Mouse (Mus musculus): ENCODE results near the gene Acoxl. TPM values are rescaled to one million over a fixed set of nuclear protein-coding genes. Genes with fewer than 3 reads are reported as not detected.

Gene Acoxl
- total RNA-seq, 2 experiments from 2014 or later = not detected

- no peak for DNase-seq
These were observed 284.5 kb downstream of the Acoxl start for GRCm38 (mm10) chr2:128122891-128123771.

- DNase-seq = no peak
These were observed 285.4 kb downstream of the Acoxl start for GRCm38 (mm10) chr2:128123921-128124683.

- DNase-seq = no peak
These were observed 286.0 kb downstream of the Acoxl start for GRCm38 (mm10) chr2:128124693-128125092.

- peak; percentile 87 to 88 for DNase-seq
These were observed 287.2 kb downstream of the Acoxl start, which contains the start of gene Bcl2l11 for GRCm38 (mm10) chr2:128125635-128126470. Gene Bcl2l11, plus strand, starts transcription at chr2:128126038.

GRCm38 (mm10) chr2:128126591-128127051, 287.9 kb downstream of the Acoxl start:
- DNase-seq = no peak

GRCm38 (mm10) chr2:128127121-128127671, 288.5 kb downstream of the Acoxl start:
- peak; percentile 86 to 89 for DNase-seq

GRCm38 (mm10) chr2:128127691-128128292, 289.1 kb downstream of the Acoxl start:
- peak; percentile 65 to 66 for DNase-seq

- DNase-seq = no peak
These were observed 289.9 kb downstream of the Acoxl start for GRCm38 (mm10) chr2:128128532-128128931.

GRCm38 (mm10) chr2:128131503-128131902, 292.8 kb downstream of the Acoxl start:
- DNase-seq = no peak

- DNase-seq = no peak
These were observed 294.0 kb downstream of the Acoxl start for GRCm38 (mm10) chr2:128132635-128133034.

GRCm38 (mm10) chr2:128133865-128134264, 295.2 kb downstream of the Acoxl start:
- no peak for DNase-seq

GRCm38 (mm10) chr2:128134474-128134873, 295.8 kb downstream of the Acoxl start:
- no peak for DNase-seq

- DNase-seq = no peak
These were observed 296.3 kb downstream of the Acoxl start for GRCm38 (mm10) chr2:128134948-128135347.

GRCm38 (mm10) chr2:128136769-128137433, 298.2 kb downstream of the Acoxl start:
- DNase-seq = no peak

- no peak for DNase-seq
These were observed 299.0 kb downstream of the Acoxl start for GRCm38 (mm10) chr2:128137480-128138276.

GRCm38 (mm10) chr2:128138924-128139323, 300.2 kb downstream of the Acoxl start:
- DNase-seq = no peak

GRCm38 (mm10) chr2:128139781-128140180, 301.1 kb downstream of the Acoxl start:
- no peak for DNase-seq

GRCm38 (mm10) chr2:128140183-128140582, 301.5 kb downstream of the Acoxl start:
- no peak for DNase-seq

- DNase-seq = no peak
These were observed 305.3 kb downstream of the Acoxl start for GRCm38 (mm10) chr2:128143992-128144391.

GRCm38 (mm10) chr2:128145433-128145832, 306.8 kb downstream of the Acoxl start:
- DNase-seq = no peak
